Mouse (Mus musculus) stomach, embryonic 14.5 days (tissue): ENCODE data around the gene Cacna2d2. TPM values are rescaled to one million over a fixed set of nuclear protein-coding genes. Genes with fewer than 3 reads are reported as not detected.

Source experiments
- ATAC-seq: fragments of 200-750 bp; cut with Nextera tagmentation; 2 replicates; pipeline ENCODE4 v1.8.0; 2017; ENCODE audit warnings: low read depth, moderate TSS enrichment; ENCODE audit not compliant: insufficient number of reproducible peaks, insufficient read depth, low FRiP score
- H3K27ac ChIP-seq: fragments of 300-500 bp; sonication (generic); 2 replicates; pipeline ENCODE4 v1.5.1; 2014; ENCODE audit warnings: mild to moderate bottlenecking, low read length, moderate library complexity, mixed read lengths
- H3K27me3 ChIP-seq: fragments of 300-500 bp; sonication (generic); 2 replicates; pipeline ENCODE4 v1.6.1; 2014; ENCODE audit warnings: low read length, control low read depth, mixed read lengths; ENCODE audit not compliant: control insufficient read depth, insufficient read depth
- H3K36me3 ChIP-seq: fragments of 300-500 bp; sonication (generic); 2 replicates; pipeline ENCODE4 v1.6.1; 2014; ENCODE audit warnings: mild to moderate bottlenecking, control low read depth, low read length, moderate library complexity, mixed read lengths; ENCODE audit not compliant: control insufficient read depth, insufficient read depth
- H3K4me1 ChIP-seq: fragments of 300-500 bp; sonication (generic); 2 replicates; pipeline ENCODE4 v1.6.1; 2014; ENCODE audit warnings: low read length, control low read depth, mixed read lengths; ENCODE audit not compliant: control insufficient read depth, insufficient read depth
- H3K4me2 ChIP-seq: fragments of 300-500 bp; sonication (generic); replicated peaks from 2 replicates; pipeline ENCODE4 v1.6.1; 2014; ENCODE audit warnings: low read depth, low read length, control low read depth
- H3K4me3 ChIP-seq: fragments of 300-500 bp; sonication (generic); 2 replicates; pipeline ENCODE4 v1.5.1; 2014; ENCODE audit warnings: low read depth, low read length, control low read depth
- H3K9ac ChIP-seq: fragments of 300-500 bp; sonication (generic); replicated peaks from 2 replicates; pipeline ENCODE4 v1.6.1; 2014; ENCODE audit warnings: low read depth, mild to moderate bottlenecking, control low read depth, low read length, moderate library complexity, mixed read lengths
- H3K9me3 ChIP-seq: fragments of 300-500 bp; sonication (generic); 2 replicates; pipeline ENCODE4 v1.6.1; 2016; ENCODE audit warnings: low read depth, low read length, control low read depth; ENCODE audit not compliant: control insufficient read depth
- WGBS: fragments of 180-500 bp; shearing (Covaris S2); extraction: QIAGEN DNeasy Blood & Tissue Kit; methylation state at CpG from one replicate; pipeline ENCODE4 v1.1.7; 2014; 5-methylcytosine and 5-hydroxymethylcytosine counted together
- polyA plus RNA-seq: library from polyadenylated mRNA; unstranded; fragments of >200 nt; fragmentation: Nextera tagmentation; extraction: Ambion mirVana; gene quantifications from 2 replicates; pipeline ENCODE4 v1.2.1, GENCODE M21; 2014

Gene Cacna2d2
- polyA plus RNA-seq, 1 experiment from 2014 or later: 0.43 TPM

GRCm38 (mm10) chr9:107474016-107474415, 74.6 kb downstream of the Cacna2d2 start:
- no peaks in the 10 kb centered on the region for H3K27me3 ChIP-seq
- no peaks in the 10 kb centered on the region for H3K9me3 ChIP-seq
- H3K9ac ChIP-seq: no peak overlapping the region
- WGBS: 69% methylated on average over 1 of the region's 1 CpGs
- H3K27ac ChIP-seq: no peak overlapping the region
- no peaks in the 10 kb centered on the region for H3K4me1 ChIP-seq
- H3K4me3 ChIP-seq: no peak overlapping the region
- no peak for ATAC-seq
- H3K4me2 ChIP-seq: no peak overlapping the region
- no peaks in the 10 kb centered on the region for H3K36me3 ChIP-seq

GRCm38 (mm10) chr9:107478979-107479378, 79.6 kb downstream of the Cacna2d2 start:
- Histone ChIP-seq H3K9me3 (no peaks in the 10 kb centered on the region), H3K4me2 (no peak overlapping the region), H3K4me3 (no peak overlapping the region), H3K36me3 (no peaks in the 10 kb centered on the region), H3K27me3 (no peaks in the 10 kb centered on the region), H3K27ac (no peak overlapping the region), H3K4me1 (no peaks in the 10 kb centered on the region), H3K9ac (no peak overlapping the region)
- no peak for ATAC-seq
- WGBS: 41% methylated on average over 5 of the region's 5 CpGs

GRCm38 (mm10) chr9:107479593-107479992, 80.2 kb downstream of the Cacna2d2 start:
- H3K9ac ChIP-seq: no peak overlapping the region
- ATAC-seq: no peak
- H3K27ac ChIP-seq: no peak overlapping the region
- no peaks in the 10 kb centered on the region for H3K4me1 ChIP-seq
- H3K9me3 ChIP-seq: no peaks in the 10 kb centered on the region
- WGBS: 13% methylated on average over 14 of the region's 14 CpGs
- H3K4me2 ChIP-seq: no peak overlapping the region
- no peak overlapping the region for H3K4me3 ChIP-seq
- H3K27me3 ChIP-seq: no peaks in the 10 kb centered on the region
- H3K36me3 ChIP-seq: no peaks in the 10 kb centered on the region

- Histone ChIP-seq H3K4me3 (no peak overlapping the region), H3K4me1 (no peaks in the 10 kb centered on the region), H3K4me2 (no peak overlapping the region), H3K9ac (no peak overlapping the region), H3K27me3 (no peaks in the 10 kb centered on the region), H3K9me3 (no peaks in the 10 kb centered on the region), H3K27ac (no peak overlapping the region), H3K36me3 (no peaks in the 10 kb centered on the region)
- 24% methylated on average over 9 of the region's 9 CpGs for WGBS
- no peak for ATAC-seq
These were observed 81.2 kb downstream of the Cacna2d2 start for GRCm38 (mm10) chr9:107480477-107481069.

GRCm38 (mm10) chr9:107481340-107481739, 81.9 kb downstream of the Cacna2d2 start:
- Histone ChIP-seq H3K4me2 (no peak overlapping the region), H3K9me3 (no peaks in the 10 kb centered on the region), H3K4me1 (no peaks in the 10 kb centered on the region), H3K36me3 (no peaks in the 10 kb centered on the region), H3K27me3 (no peaks in the 10 kb centered on the region), H3K4me3 (no peak overlapping the region), H3K9ac (no peak overlapping the region), H3K27ac (no peak overlapping the region)
- 36% methylated on average over 16 of the region's 16 CpGs for WGBS
- no peak for ATAC-seq

- Histone ChIP-seq H3K36me3 (no peaks in the 10 kb centered on the region), H3K4me3 (no peak overlapping the region), H3K4me2 (no peak overlapping the region), H3K27ac (no peak overlapping the region), H3K9me3 (no peaks in the 10 kb centered on the region), H3K4me1 (no peaks in the 10 kb centered on the region), H3K9ac (no peak overlapping the region), H3K27me3 (no peaks in the 10 kb centered on the region)
- no peak for ATAC-seq
- WGBS: 90% methylated on average over 9 of the region's 9 CpGs
These were observed 82.6 kb downstream of the Cacna2d2 start for GRCm38 (mm10) chr9:107482004-107482403.

GRCm38 (mm10) chr9:107482770-107483169, 83.4 kb downstream of the Cacna2d2 start:
- no peak overlapping the region for H3K27ac ChIP-seq
- no peak for ATAC-seq
- WGBS: 80% methylated on average over 4 of the region's 4 CpGs

GRCm38 (mm10) chr9:107483714-107484113, 84.3 kb downstream of the Cacna2d2 start:
- Histone ChIP-seq H3K9ac (no peak overlapping the region), H3K9me3 (no peaks in the 10 kb centered on the region), H3K36me3 (no peaks in the 10 kb centered on the region), H3K4me1 (no peaks in the 10 kb centered on the region), H3K4me2 (no peak overlapping the region), H3K27ac (no peak overlapping the region), H3K27me3 (no peaks in the 10 kb centered on the region), H3K4me3 (no peak overlapping the region)
- 89% methylated on average over 5 of the region's 5 CpGs for WGBS
- ATAC-seq: no peak

More at GRCm38 (mm10) chr9:107482770-107483169, 83.4 kb downstream of the Cacna2d2 start:
- Histone ChIP-seq H3K27me3 (no peaks in the 10 kb centered on the region), H3K4me2 (no peak overlapping the region), H3K4me1 (no peaks in the 10 kb centered on the region), H3K9me3 (no peaks in the 10 kb centered on the region), H3K9ac (no peak overlapping the region), H3K36me3 (no peaks in the 10 kb centered on the region), H3K4me3 (no peak overlapping the region)

GRCm38 (mm10) chr9:107484302-107484701, 84.9 kb downstream of the Cacna2d2 start:
- H3K36me3 ChIP-seq: no peaks in the 10 kb centered on the region
- H3K9me3 ChIP-seq: no peaks in the 10 kb centered on the region
- no peak overlapping the region for H3K9ac ChIP-seq
- 65% methylated on average over 17 of the region's 17 CpGs for WGBS
- H3K27me3 ChIP-seq: no peaks in the 10 kb centered on the region
- ATAC-seq: no peak
- no peaks in the 10 kb centered on the region for H3K4me1 ChIP-seq
- H3K27ac ChIP-seq: no peak overlapping the region
- no peak overlapping the region for H3K4me3 ChIP-seq
- H3K4me2 ChIP-seq: no peak overlapping the region
